Mouse (Mus musculus): ENCODE results near the gene Gas8. TPM values are rescaled to one million over a fixed set of nuclear protein-coding genes. Genes with fewer than 3 reads are reported as not detected.
A peak's percentile ranks its signal among the peaks of the same experiment; 100 is the strongest.
"Not testable (repeated sequence)": the region's sequence is repeated elsewhere in the genome, so short reads cannot be mapped to it uniquely, and the experiment has no call there.

Gas8 gene
- 32.9 and 36.2 TPM in 2 replicates for polyA plus RNA-seq (2014; fragmentation: Nextera tagmentation; extraction: Ambion mirVana)

DNA sequence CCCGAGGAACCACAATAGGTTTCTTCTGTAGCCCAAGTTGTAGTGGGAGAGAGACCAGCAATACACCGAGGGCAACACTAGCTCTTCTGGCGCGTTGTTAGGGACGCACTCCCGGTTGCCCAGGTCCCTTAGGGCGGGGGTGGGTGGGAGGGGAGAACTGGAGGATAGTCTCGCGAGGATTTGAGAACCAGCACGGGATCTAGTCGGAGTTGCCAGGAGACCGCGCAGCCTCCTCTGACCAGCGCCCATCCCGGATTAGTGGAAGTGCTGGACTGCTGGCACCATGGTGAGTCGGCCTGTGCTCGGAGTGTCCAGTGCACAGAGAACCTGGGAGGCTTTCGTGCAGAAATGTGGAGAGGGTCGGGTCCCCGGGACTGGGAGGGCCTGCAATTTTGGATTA is at the start of gene Gas8:
Gene Gas8, plus strand, starts transcription at position 168 of the 400 bp plus-strand sequence.
- peak within 1 kb of the TSS; percentile 88 for H3K4me2 ChIP-seq (replicated peaks; ENCODE audit: low read depth, low read length)
- peak within 1 kb of the TSS; percentile 84 for H3K9ac ChIP-seq (ENCODE audit: low read depth, low read length)
- H3K27me3 ChIP-seq (ENCODE audit: control insufficient read depth, insufficient read depth, low read length) = peaks cover 19% of the 10 kb centered on the region
- H3K27ac ChIP-seq (ENCODE audit: low read depth, low read length) = no peak within 1 kb of the TSS; the same call in 1 of the 2 replicates
- WGBS = under 1% methylated on average over 20 of the region's 20 CpGs
- H3K4me1 ChIP-seq (ENCODE audit: control insufficient read depth, insufficient read depth, low read length) = peaks cover 15% of the 10 kb centered on the region; the same call in 1 of the 2 replicates
- peak; percentile 92 for ATAC-seq (ENCODE audit: low FRiP score, low TSS enrichment)
- no peaks in the 10 kb centered on the region for H3K9me3 ChIP-seq (ENCODE audit: control insufficient read depth, low read length)
- peak within 1 kb of the TSS; percentile 82 for H3K4me3 ChIP-seq (ENCODE audit: low read length)
- peaks cover 27% of the 10 kb centered on the region for H3K36me3 ChIP-seq (ENCODE audit: control insufficient read depth, insufficient read depth, low read length)

DNA sequence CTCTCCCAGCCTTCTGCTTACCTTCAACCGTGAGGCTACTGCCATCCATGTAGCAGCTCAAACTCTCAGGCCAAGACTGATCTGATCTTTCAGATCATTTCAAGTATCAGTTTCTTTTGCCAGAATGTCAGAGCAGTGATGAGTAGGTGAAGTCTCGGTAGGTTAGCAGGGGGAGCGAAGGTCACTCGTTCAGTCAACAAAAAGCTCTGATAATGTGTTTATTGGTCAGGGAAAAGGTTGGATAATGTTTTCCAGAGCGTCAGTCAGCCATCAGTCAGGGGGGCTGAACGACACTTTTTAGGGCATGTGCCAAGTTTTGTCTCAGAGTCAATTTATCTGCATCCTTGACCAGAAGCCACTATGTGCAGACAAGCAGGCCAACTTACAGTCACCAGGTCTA is 45.6 kb upstream of the Gas8 start:
- WGBS = 56% methylated on average over 6 of the region's 6 CpGs
- H3K27ac ChIP-seq (ENCODE audit: low read depth, low read length); H3K27me3 ChIP-seq (ENCODE audit: control insufficient read depth, insufficient read depth, low read length); H3K4me2 ChIP-seq (replicated peaks; ENCODE audit: low read depth, low read length); H3K36me3 ChIP-seq (ENCODE audit: control insufficient read depth, insufficient read depth, low read length); H3K4me1 ChIP-seq (ENCODE audit: control insufficient read depth, insufficient read depth, low read length); H3K4me3 ChIP-seq (ENCODE audit: low read length); H3K9me3 ChIP-seq (ENCODE audit: control insufficient read depth, low read length); H3K9ac ChIP-seq (ENCODE audit: low read depth, low read length); ATAC-seq (ENCODE audit: low FRiP score, low TSS enrichment): not testable (repeated sequence)

DNA sequence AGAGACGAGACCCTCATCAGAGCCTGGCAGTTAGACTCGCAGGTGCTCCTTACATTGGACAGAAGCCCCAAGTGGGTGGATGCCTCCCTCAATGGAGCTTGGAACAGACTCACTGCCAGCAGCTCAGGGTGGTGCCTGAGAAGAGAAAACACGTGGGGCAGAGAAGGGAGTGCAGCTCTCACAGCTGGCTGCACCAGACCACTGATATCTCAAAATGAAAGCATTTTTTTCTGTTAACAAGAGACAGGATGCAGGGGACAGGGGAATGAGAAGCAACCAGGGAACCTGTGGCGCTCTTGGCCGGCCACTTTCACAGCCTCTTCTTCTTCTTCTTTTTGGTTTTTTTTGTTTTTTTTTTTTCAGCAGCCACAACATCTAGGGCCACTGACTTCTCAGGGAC is 44.1 kb upstream of the Gas8 start:
- WGBS = 62% methylated on average over 5 of the region's 5 CpGs
- H3K9me3 ChIP-seq (ENCODE audit: control insufficient read depth, low read length) = not testable (repeated sequence)

DNA sequence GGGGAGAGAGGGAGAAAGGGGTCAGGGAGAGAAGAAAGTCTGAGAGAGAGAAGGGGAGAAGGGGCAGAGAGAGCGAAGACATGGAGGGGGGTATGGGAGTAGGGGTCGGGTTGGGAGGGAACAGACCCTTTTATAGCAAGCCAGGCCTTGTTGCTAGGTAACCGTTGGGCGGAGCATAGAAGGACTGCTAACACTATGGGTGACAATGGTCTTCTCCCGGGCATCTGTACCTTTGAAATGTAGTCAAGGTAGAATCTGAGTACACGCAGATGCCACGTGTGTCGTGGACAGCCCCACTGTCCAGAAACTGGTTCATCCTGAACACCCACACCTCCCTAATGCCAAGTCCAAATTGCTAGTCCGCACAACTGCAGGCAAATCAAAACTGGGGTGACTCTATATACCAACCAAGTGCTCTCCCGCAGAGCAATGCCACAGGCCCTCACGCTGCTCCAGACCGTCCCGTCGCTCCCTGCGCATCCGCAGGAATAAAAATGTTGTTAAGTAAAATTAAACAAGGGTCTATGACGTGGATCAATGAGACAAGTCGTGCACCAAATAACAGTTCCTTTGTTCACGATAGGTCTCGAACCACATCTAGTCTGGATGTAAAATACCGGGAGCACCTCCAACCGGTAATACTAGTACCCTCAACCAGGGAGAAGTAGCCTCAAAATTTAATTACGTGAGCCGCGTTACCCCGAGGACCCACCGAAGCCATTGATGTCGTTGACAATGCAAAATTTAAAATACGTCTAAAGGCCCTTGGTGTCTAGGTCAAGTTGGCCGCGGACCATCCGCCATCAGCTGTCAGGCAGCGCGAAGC is 41.5 kb upstream of the Gas8 start:
- Histone ChIP-seq H3K4me1 (ENCODE audit: control insufficient read depth, insufficient read depth, low read length) (peaks cover 10% of the 10 kb centered on the region), H3K9ac (ENCODE audit: low read depth, low read length) (peak overlapping the region; percentile 82), H3K36me3 (ENCODE audit: control insufficient read depth, insufficient read depth, low read length) (peaks cover 20% of the 10 kb centered on the region), H3K27ac (ENCODE audit: low read depth, low read length) (no peak overlapping the region), H3K4me3 (ENCODE audit: low read length) (peak overlapping the region; percentile 76), H3K27me3 (ENCODE audit: control insufficient read depth, insufficient read depth, low read length) (no peaks in the 10 kb centered on the region), H3K9me3 (ENCODE audit: control insufficient read depth, low read length) (no peaks in the 10 kb centered on the region), H3K4me2 (replicated peaks; ENCODE audit: low read depth, low read length) (peak overlapping the region; percentile 73)
- ATAC-seq (ENCODE audit: low FRiP score, low TSS enrichment) = peak; percentile 25; the same call in 1 of the 2 replicates
- 9% methylated on average over 34 of the region's 34 CpGs for WGBS

More for the DNA sequence above, 44.1 kb upstream of the Gas8 start:
- not testable (repeated sequence) for H3K36me3 ChIP-seq (ENCODE audit: control insufficient read depth, insufficient read depth, low read length); H3K4me1 ChIP-seq (ENCODE audit: control insufficient read depth, insufficient read depth, low read length); H3K27me3 ChIP-seq (ENCODE audit: control insufficient read depth, insufficient read depth, low read length); ATAC-seq (ENCODE audit: low FRiP score, low TSS enrichment); H3K4me3 ChIP-seq (ENCODE audit: low read length); H3K27ac ChIP-seq (ENCODE audit: low read depth, low read length); H3K9ac ChIP-seq (ENCODE audit: low read depth, low read length); H3K4me2 ChIP-seq (replicated peaks; ENCODE audit: low read depth, low read length)

DNA sequence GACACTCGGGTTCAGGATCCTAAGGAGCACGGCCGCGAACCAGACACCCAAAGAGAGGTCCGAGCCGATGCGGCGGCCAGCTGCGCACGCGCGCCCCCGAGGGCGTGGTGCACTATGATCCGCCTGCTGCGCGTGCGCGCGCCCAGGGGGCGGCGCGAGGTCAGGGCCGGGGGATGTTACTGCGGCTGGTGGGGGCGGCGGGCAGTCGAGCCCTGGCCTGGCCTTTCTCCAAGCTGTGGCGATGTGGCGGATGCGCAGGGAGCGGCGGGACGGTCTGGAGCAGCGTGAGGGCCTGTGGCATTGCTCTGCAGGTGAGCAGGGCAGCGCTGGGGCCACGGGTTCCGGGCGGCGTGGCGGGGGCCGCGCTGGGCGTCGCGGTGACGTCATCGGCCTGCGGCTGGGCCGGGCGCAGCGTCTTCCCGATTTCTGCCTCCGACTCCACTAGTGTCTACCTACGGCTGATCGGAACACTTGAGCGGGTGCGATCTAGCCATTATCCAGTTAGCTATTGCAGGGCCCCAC is 40.8 kb upstream of the Gas8 start, which contains the start of gene Afg3l1:
Gene Afg3l1, plus strand, starts transcription at position 167 of the 522 bp plus-strand sequence.
- peak; percentile 93 for ATAC-seq (ENCODE audit: low FRiP score, low TSS enrichment)
- peak within 1 kb of the TSS; percentile 82 for H3K9ac ChIP-seq (ENCODE audit: low read depth, low read length)
- under 1% methylated on average over 48 of the region's 58 CpGs for WGBS
- H3K9me3 ChIP-seq (ENCODE audit: control insufficient read depth, low read length) = no peaks in the 10 kb centered on the region
- peak within 1 kb of the TSS; percentile 73 for H3K4me2 ChIP-seq (replicated peaks; ENCODE audit: low read depth, low read length)
- H3K4me1 ChIP-seq (ENCODE audit: control insufficient read depth, insufficient read depth, low read length) = peaks cover 10% of the 10 kb centered on the region
- H3K4me3 ChIP-seq (ENCODE audit: low read length) = peak within 1 kb of the TSS; percentile 76
- H3K36me3 ChIP-seq (ENCODE audit: control insufficient read depth, insufficient read depth, low read length) = peaks cover 25% of the 10 kb centered on the region
- H3K27ac ChIP-seq (ENCODE audit: low read depth, low read length) = peak within 1 kb of the TSS; percentile 95
- no peaks in the 10 kb centered on the region for H3K27me3 ChIP-seq (ENCODE audit: control insufficient read depth, insufficient read depth, low read length)

DNA sequence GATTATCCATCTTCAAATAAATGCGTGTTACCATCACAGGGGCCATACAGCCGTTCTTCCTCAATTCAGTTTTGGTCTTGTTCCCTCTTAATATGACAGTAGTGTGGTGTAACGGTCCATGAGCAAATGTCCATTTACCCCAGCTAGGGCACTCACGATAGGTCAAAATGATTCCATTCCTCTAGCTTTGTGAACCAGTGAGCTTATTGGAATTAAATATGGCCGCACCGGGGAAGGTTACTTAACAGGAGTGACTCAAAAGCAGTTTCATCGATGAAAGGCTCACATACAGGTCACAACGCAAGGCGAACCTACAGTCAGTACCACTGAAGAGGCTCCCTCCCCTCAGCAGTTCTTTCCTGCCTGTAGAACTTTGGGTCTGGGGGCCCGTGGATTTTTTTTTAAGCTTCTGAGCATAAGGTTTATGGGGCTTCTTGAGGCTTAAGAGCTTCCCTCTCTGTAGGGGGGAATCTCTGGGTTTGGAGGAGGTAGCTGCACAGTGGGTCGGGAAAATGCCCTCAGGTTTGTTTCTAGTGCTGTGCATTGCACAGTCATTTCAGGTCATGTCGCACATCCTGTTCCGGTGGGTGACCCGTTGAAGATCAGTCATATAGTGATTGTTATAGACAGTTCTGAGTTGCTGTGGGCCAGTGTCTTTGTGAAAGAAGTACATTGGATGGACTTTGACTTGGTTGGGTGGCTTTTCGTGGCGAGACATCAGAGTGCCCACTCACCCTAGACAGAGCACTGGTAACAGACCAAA is 40.0 kb upstream of the Gas8 start:
- H3K27ac ChIP-seq (ENCODE audit: low read depth, low read length) = peak overlapping the region; percentile 95
- no peak for ATAC-seq (ENCODE audit: low FRiP score, low TSS enrichment)
- H3K9ac ChIP-seq (ENCODE audit: low read depth, low read length) = peak overlapping the region; percentile 82
- H3K4me3 ChIP-seq (ENCODE audit: low read length) = peak overlapping the region; percentile 76
- no peaks in the 10 kb centered on the region for H3K27me3 ChIP-seq (ENCODE audit: control insufficient read depth, insufficient read depth, low read length)
- H3K9me3 ChIP-seq (ENCODE audit: control insufficient read depth, low read length) = no peaks in the 10 kb centered on the region
- peak overlapping the region; percentile 73 for H3K4me2 ChIP-seq (replicated peaks; ENCODE audit: low read depth, low read length)
- peaks cover 10% of the 10 kb centered on the region for H3K4me1 ChIP-seq (ENCODE audit: control insufficient read depth, insufficient read depth, low read length)
- peaks cover 28% of the 10 kb centered on the region for H3K36me3 ChIP-seq (ENCODE audit: control insufficient read depth, insufficient read depth, low read length)
- WGBS = 34% methylated on average over 16 of the region's 16 CpGs

DNA sequence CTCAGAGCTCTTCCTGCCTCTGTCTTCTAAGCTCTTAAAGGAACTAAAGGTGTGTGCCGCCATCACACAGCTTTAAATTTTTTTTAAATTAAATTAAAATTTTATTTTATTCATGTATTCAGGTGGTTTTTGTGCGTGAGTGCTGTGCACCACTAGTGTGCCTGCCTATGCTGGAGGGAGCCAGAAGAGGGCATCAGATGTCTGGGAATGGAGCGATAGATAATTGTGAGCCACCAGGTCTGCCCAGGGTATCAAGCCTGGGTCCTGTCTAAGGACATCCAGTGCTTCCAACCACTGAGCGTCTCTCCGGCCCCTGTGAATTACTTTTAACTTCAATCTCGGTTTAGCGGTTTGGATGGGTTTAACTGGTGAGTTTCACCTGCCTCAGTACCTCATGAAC is 36.0 kb upstream of the Gas8 start:
- no peak for ATAC-seq (ENCODE audit: low FRiP score, low TSS enrichment)
- no peak overlapping the region for H3K4me3 ChIP-seq (ENCODE audit: low read length)
- 87% methylated on average over 7 of the region's 7 CpGs for WGBS
- no peaks in the 10 kb centered on the region for H3K27me3 ChIP-seq (ENCODE audit: control insufficient read depth, insufficient read depth, low read length)
- H3K9me3 ChIP-seq (ENCODE audit: control insufficient read depth, low read length) = no peaks in the 10 kb centered on the region
- no peak overlapping the region for H3K9ac ChIP-seq (ENCODE audit: low read depth, low read length)
- peaks cover 10% of the 10 kb centered on the region for H3K4me1 ChIP-seq (ENCODE audit: control insufficient read depth, insufficient read depth, low read length)
- H3K36me3 ChIP-seq (ENCODE audit: control insufficient read depth, insufficient read depth, low read length) = peaks cover 57% of the 10 kb centered on the region
- no peak overlapping the region for H3K4me2 ChIP-seq (replicated peaks; ENCODE audit: low read depth, low read length)
- no peak overlapping the region for H3K27ac ChIP-seq (ENCODE audit: low read depth, low read length)

DNA sequence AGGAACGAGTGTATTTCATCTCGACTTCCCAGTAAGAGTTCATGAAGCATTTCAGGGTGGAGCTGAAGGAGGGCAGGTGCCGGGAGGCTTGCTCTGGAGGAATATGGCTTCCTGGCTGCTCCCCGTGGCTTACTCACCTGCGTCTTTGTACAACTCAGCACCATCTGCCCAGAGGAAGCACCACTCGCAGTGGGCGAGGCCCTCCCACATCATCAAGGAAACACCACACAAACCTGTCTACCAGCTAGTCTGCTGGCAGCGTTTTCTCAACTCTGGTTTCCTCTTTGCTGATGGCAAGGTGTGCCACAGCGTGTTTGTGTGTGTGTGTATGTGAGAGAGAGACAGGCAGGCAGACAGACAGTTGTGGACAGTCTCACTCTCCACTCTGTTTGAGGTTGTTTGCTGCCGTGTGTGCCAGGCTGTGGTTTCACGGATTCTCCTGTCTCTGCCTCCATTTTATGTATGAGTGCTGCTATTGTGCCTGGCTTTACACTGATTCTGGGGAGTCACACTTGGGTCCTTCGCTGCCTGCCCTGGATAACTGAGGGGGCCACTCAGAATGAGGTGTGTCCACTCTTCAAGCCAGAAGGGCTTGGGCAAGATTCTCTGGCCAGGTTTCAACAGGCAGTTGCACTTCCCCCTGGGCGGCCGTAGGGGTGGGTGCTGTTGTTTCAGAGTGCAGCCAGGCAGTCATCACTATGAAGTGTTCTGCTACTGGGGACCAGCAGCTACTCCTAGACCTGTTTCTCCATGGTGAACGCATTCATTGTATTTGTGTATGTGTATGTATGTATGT is 27.2 kb upstream of the Gas8 start:
- no peak overlapping the region for H3K27ac ChIP-seq (ENCODE audit: low read depth, low read length)
- no peak overlapping the region for H3K4me2 ChIP-seq (replicated peaks; ENCODE audit: low read depth, low read length)
- peaks cover 96% of the 10 kb centered on the region for H3K36me3 ChIP-seq (ENCODE audit: control insufficient read depth, insufficient read depth, low read length)
- H3K9me3 ChIP-seq (ENCODE audit: control insufficient read depth, low read length) = no peaks in the 10 kb centered on the region
- no peaks in the 10 kb centered on the region for H3K4me1 ChIP-seq (ENCODE audit: control insufficient read depth, insufficient read depth, low read length)
- H3K9ac ChIP-seq (ENCODE audit: low read depth, low read length) = no peak overlapping the region
- H3K27me3 ChIP-seq (ENCODE audit: control insufficient read depth, insufficient read depth, low read length) = no peaks in the 10 kb centered on the region
- no peak for ATAC-seq (ENCODE audit: low FRiP score, low TSS enrichment)
- H3K4me3 ChIP-seq (ENCODE audit: low read length) = no peak overlapping the region
- WGBS = 92% methylated on average over 15 of the region's 15 CpGs

All from kidney, embryonic 14.5 days (tissue).